Comparison of ENCODE assay signal across 9 mouse cellular contexts in the genomic region with DNA sequence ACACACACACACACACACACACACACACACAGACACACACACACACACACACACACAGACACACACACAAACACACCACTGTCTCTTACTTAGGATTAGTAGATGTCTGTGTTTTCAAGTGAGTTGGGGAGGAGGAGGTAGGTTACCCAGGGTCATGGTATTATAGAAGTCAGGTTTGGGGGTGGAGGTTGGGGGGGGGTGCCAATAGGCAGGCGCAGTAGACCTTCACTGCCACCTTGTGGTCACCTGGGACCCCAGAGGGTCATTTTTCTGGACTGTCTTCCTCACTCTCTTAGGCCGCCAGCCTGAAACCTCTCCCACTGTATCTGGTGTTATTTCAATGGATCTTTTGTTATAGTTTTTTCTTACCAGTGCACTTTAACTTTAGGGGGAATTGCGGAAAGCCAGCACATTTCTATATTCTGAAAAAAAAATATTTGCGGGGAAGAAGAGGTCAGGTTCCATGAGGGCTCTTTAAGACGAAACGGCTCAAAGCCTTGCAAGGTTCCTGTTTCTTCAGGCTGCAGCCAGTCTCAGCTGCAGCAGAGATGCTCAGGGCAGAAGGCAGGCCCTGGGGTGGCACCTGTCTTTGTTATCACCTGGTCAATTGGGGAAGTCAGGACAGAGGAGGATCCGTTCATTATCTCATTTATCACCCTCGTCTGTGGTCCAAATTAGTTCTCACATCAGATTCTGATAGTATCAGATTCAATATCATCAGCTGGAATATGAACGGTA. TPM values are rescaled to one million over a fixed set of nuclear protein-coding genes. Genes with fewer than 3 reads are reported as not detected.
DNase-seq lines count a peak whose midpoint lies in the region; ATAC-seq and TF ChIP-seq lines count a peak whose summit lies in the region.
"Had no signal": no experiment of that assay in that cellular context is flagged by ENCODE, and none has a peak within 500 bp of the region (broad histone marks: within the 10 kb centered on the region; RNA-seq: fewer than 3 reads in every experiment).

No protein-coding gene starts in this region.

- H3K9ac ChIP-seq in midbrain, postnatal 0 days (replicated peaks; ENCODE audit: low read length, poor library complexity, severe bottlenecking), result no peak overlapping the region

- no peaks in the 10 kb centered on the region for H3K9me3 ChIP-seq in midbrain, postnatal 0 days (ENCODE audit: low read length)

- H3K27me3 ChIP-seq in midbrain, postnatal 0 days (ENCODE audit: insufficient read depth, low read length), result no peaks in the 10 kb centered on the region

- DNase-seq in heart, adult 18-20 months, result peak; percentile 19 to 64
- no peak for DNase-seq in heart, adult 11 months
- peak; percentile 32 for DNase-seq in right cerebral cortex, postnatal 14 days
- no peak for DNase-seq in right cerebral cortex, adult 18-20 months
- DNase-seq in forelimb bud, embryonic 11.5 days (ENCODE audit: low read depth, low spot score), result peak; percentile 26
- peak; percentile 51 for DNase-seq in midbrain, postnatal 0 days (ENCODE audit: low spot score)
- no peak for DNase-seq in spleen, postnatal 14 days (ENCODE audit: low spot score in 2 of 2)
- DNase-seq in left cerebral cortex, adult 11 months (ENCODE audit: low spot score), result no peak

- H3K4me1 ChIP-seq in midbrain, postnatal 0 days (ENCODE audit: insufficient read depth, low read length), result no peaks in the 10 kb centered on the region

- no peaks in the 10 kb centered on the region for H3K36me3 ChIP-seq in midbrain, postnatal 0 days (ENCODE audit: insufficient read depth, low read length)

- H3K4me3 ChIP-seq in midbrain, postnatal 0 days (ENCODE audit: low read depth, low read length), result no peak overlapping the region
- H3K4me3 ChIP-seq: myocyte had no signal

- WGBS in midbrain, postnatal 0 days, result 66% methylated on average over 9 of the region's 9 CpGs

- ATAC-seq in midbrain, postnatal 0 days (ENCODE audit: low FRiP score), result peak; percentile 41; the same call in 1 of the 2 replicates

- H3K27ac ChIP-seq in midbrain, postnatal 0 days (ENCODE audit: low read depth, low read length), result no peak overlapping the region

- H3K4me2 ChIP-seq in midbrain, postnatal 0 days (ENCODE audit: low read depth, low read length, poor library complexity, severe bottlenecking), result no peak overlapping the region

- peak; percentile 71 for TF ChIP-seq CTCF in midbrain, postnatal 0 days (IDR thresholded peaks at IDR 0.05)

RNA-seq across cellular contexts. Expression of gene Pcdh8, which starts 33.3 kb away (rescaled TPM):
- under 1 TPM in 1 of 2 experiments, not detected in 1; 0.20 TPM for total RNA-seq in heart, adult 18-20 months (2021)
- total RNA-seq in midbrain, postnatal 0 days (2014; rRNA removed), result 149 and 150 TPM in 2 replicates
- 49.3 and 50.2 TPM in 2 replicates for polyA plus RNA-seq in midbrain, postnatal 0 days (2015; fragmentation: Nextera tagmentation; extraction: Ambion mirVana)

Comparison
In these comparisons a context has a peak if more than half of its experiments do, and no peak if none do; other contexts are left out.
1. DNase-seq: peak in heart, adult 18-20 months (2 of 2), right cerebral cortex, postnatal 14 days (single experiment), forelimb bud, embryonic 11.5 days (single experiment) and midbrain, postnatal 0 days (single experiment); none in heart, adult 11 months (single experiment), right cerebral cortex, adult 18-20 months (single experiment), spleen, postnatal 14 days (0 of 2) and left cerebral cortex, adult 11 months (single experiment).
2. RNA of gene Pcdh8, which starts 33.3 kb away (total RNA-seq): 149 to 150 TPM in midbrain, postnatal 0 days; 0.20 TPM in heart, adult 18-20 months; every median in the first group is over 100 times any median in the second.